Mouse (Mus musculus) testis, adult 2 months (tissue): ENCODE data around the gene Olfr986.

Experiments
- CTCF ChIP-seq: fragments of 200-500 bp; IDR thresholded peaks from 2 replicates; pipeline ENCODE4 v1.5.1; 2012; ENCODE audit warnings: low read depth, mild to moderate bottlenecking, inconsistent platforms, low read length, moderate library complexity; ENCODE audit not compliant: control insufficient read depth, insufficient read depth, insufficient replicate concordance
- POLR2A ChIP-seq: fragments of 200-500 bp; IDR thresholded peaks from 2 replicates; pipeline ENCODE4 v1.6.1; 2012; ENCODE audit warnings: low read depth, mild to moderate bottlenecking, inconsistent platforms, low read length, moderate library complexity; ENCODE audit not compliant: control insufficient read depth

DNA sequence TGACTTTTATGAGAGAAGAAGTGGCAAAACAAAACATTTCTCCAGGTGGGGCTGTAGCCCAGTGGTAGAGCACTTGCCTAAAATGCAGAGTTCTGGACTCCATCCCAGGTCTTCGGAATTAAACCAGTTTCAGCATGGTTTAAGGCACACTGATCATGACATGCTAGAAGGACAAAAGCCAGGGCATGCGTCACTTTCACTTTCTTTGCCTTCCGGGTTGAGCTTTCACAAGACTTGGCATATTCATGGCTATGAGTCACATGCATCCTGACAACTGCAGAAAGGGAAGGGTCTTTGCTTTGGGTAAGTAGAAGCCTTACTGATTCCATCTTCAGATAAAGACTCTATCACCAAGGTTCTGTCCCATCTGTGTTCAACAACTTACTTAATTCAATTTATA, 15.3 kb downstream of the Olfr986 start:
- TF ChIP-seq CTCF: no peak
- no peak for TF ChIP-seq POLR2A
